Mouse (Mus musculus) NIH3T3 (cell line): Measurements from ENCODE around the gene Ispd.

ENCODE experiments used
- DNase-seq: peaks from one replicate; pipeline ENCODE4 v3.0.0-alpha.2; 2012; ENCODE audit warnings: low read depth

Ispd gene

DNA sequence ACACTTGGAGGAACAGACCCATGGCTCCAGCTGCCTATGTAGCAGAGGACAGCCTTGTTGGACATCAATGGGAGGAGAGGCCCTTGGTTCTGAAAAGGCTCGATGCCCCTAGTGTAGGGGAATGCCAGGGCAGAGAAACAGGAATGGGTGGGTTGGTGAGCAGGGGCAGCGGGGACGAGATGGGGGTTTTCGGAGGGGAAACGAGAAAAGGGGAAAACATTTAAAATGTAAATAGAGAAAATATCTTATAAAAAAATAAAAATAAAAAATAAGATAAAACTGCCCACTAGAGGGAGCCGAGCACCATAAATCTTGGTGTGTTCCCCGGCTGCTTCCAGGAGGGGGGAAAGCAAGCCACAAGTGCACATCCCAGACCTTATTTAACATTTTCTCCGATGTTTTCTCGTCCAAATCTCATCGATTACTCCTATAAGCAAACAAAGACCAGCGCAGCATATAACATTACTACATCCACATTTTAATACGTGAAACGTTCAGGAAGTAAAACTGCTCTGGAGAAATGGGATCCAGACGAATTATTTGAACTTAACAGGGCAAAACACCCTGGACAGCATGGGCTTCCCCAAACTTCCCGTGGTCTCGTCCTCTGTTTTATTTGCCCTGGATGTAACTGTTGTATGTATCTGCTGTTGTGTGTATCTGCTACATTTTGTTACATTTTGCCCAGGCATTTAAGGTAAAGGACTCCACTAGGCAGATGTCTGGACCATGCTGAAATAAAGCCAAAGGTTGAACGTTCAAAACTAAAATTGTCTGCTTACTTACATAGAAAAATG is 332.8 kb downstream of the Ispd start:
- DNase-seq, result peak; percentile 65

DNA sequence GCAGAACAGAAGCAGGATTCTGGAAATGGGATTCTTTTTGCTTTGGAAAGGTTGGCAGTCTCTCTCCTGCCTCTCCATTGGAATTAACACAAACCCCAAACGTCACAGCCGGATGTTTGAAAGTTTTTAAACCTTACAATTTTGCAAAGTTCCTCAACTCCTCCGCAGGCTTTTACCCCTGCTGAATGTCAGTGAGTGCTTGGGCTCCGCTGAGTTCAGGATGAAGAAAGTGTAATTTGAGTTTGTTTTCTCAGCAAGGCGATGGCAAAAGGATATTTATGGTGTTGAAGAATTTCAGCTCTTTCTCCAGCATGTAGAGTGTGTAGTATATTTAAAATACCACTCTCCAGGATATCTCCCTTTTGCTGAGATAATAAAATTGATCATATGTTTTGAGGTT is 336.3 kb downstream of the Ispd start:
- DNase-seq, result no peak

DNA sequence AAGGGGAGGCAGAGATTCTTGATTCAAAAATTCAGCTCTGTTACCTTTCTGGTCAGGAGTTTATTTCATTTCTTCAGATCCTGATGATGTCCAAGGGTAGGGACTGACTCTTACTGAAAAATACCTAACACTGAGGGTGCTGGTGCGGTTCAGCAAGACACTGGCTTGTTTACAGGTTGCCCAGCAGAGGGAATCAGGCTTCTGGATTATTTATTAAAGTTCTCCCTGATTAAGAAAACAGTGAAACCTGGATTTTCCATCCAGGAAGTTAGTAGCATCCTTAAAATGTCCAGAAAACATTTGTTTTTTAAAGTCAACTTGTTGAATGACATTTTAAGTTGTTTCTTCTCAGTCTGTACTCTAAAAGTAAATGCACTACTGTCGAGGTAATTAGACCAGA is 337.2 kb downstream of the Ispd start:
- DNase-seq, result no peak

DNA sequence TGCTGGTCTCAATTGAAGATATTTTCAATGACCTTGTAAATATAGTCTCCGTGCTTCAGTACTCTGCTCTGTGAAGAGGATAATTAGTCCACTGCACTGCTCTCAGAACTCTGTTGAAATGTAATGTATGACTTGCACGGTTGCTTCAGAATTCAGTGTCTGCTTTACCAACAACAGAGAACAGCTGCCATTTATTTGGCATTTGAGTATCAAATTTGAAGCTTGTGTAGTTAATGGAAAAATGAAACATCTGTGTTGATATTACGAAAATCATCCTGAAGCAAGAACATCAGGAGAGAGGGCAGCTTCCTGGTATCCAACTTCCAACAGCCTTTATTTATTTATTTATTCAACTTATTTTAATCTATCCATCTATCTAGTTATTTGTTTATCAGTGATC is 337.8 kb downstream of the Ispd start:
- no peak for DNase-seq

DNA sequence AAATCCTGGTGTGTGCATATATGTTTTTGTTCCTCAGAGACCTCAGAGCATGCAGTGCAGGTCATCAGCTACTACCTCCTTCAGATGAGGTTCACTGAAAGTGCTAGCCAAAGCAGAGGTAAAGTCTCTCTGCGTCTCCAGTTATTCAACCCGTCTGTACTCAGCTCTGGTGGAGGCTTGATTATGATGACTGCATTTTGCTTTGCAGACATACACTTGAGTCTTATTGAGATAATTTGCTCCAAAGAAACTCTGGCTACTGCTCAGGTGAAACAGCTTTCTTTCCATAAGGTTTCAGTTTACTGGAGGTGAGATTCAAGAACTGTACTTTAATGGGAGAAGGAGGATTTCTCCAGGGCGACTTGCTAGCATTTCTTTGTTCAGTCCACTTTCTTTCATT is 339.5 kb downstream of the Ispd start:
- no peak for DNase-seq

DNA sequence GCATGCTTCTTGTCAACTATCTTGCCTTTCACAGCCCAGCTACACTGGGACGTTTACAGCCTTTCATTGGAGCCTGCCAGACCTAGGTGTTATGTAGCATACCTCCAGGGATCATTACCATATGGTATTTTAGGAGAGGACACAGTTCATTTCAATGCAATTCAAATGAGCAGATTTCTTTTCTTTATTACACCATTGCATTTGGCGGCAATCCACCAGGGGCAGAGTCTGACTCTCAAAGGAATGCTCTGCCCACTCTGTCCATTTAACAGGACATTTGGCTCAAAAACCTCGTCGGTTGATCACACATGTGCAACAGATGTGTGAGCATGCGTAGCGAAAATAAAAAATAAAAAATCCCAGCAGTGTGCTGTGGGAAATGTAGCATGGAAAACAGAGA is 340.0 kb downstream of the Ispd start:
- DNase-seq, result peak; percentile 4

DNA sequence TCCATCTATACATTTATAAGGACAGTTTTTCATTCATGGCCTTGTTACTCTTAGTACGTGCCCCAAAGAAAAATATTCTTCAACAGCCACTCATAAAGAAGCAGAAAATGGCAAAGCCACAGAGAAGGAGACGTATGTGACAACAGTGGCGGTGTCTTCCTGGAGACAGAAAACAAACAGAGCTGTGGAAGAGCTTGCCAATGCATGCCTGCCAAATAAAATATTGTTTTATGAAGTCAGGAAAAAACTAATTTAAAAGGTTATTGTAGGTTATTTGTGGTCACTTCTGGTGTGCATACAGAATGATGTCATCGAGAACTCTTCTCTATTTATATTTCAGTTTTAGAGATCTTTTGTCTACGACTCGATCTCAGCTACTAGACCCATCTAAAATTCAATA is 341.5 kb downstream of the Ispd start:
- no peak for DNase-seq

DNA sequence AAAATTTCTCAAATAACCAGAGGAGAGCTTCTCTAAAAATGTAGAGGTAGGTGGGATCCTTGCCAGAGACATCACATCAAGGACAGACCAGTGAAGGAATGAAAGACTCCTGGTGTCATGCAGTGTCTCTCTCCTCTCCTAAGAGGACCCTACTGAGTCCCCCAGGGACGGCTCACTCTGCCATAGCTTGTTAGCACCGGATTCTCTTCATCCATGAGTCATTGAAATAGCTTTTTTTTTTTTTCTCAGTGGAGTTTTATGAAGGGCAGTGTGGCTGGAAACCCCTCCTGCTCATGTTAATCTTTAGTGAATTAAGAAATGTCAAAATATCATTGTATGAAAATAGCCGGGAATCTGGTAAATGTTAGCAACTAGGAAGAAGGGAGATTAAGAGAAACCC is 342.1 kb downstream of the Ispd start:
- no peak for DNase-seq

DNA sequence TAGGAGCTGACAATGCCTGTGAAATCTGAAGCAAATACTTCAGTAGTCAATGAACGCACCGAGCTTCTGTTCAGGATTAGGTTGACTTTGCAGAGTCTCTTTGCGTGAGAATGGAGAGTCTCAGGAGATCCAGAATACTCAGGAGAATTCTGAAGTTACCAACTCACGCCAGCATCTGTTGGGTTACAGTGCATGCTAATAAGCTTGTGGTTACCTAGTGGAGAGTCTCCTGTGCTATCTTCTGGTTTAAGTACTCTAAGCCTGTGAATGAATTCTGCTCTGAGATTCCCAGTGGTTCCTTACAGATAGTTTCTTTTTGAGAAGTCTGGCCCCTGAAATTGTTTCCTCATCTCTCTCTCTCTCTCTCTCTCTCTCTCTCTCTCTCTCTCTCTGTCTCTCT is 343.0 kb downstream of the Ispd start:
- no peak for DNase-seq

DNA sequence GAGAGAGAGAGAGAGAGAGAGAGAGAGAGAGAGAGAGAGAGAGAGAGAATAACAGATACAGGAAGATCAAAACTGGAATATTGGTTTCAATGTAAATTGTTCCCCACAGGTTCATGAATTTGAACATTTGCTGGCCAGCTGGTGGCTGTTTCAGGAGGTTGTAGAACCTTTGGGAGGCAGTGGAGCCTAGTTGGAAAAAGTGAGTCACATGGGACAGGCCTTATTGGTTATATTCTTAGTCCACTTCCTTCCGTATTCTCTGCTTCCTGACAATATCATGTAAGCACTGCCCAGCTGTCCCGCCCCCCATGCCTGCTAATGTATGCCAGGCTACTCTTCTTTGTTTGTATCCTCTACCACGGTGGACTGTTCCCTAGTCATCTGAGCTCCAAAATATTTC is 344.0 kb downstream of the Ispd start:
- DNase-seq, result no peak

DNA sequence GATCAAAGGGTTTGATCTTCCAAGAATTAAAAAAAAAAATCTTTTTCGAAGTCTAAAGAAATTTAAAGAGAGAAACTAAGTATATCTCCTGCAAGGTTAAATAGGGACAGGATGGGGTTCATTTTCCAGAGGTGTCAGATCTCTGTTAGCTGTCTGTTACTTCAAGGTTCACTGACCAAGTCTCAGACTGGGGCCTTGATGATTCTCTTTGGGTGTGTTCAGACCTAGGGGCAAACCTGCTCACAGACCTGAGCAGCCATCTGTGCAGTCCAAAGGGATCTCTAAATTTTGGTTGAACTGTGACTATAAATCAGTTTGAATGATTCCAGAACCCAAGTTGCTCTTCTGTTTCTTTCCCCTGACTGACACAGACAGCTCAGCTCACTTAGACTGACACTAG is 344.8 kb downstream of the Ispd start:
- DNase-seq, result no peak

DNA sequence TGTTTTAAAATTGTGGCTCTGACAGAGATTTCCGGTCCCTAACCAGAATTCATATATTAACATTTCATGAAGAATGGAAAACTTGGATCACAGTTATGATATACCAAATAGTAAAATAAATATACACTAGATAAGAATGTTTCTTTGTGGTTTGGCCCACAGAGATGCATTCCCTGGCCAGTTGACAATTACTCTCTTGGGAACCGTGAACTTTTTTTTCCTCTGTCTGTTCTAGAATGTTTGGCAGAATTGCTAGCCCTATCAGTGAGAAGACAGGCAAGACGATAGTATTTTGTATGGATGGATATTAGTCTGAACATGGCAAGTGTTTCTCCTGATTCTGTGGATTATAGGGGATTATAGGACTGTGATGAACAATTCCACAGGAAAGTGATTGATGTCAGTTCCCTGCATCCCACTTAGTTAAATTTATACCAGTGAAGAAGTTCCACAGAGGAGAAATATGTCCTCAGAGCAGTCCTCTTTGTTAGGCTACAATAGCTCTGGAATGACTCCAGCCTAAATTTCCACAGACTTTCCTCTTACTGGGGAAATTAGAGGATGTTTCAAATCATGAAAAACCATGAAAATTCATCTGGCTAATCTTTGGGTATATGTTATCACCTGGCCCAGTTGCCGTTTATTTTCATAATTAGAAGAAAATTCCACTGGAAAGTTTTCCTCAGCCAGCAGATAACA is 352.6 kb downstream of the Ispd start:
- peak; percentile 8 for DNase-seq
